Mouse (Mus musculus): ENCODE results near the gene Ambra1.

GRCm38 (mm10) chr2:91960459-91960858 is 230.5 kb downstream of the Ambra1 start:
- TF ChIP-seq POLR2A (IDR thresholded peaks at IDR 0.05; ENCODE audit: borderline replicate concordance, insufficient read depth, low read length) = no peak
- no peak for TF ChIP-seq CTCF (IDR thresholded peaks at IDR 0.05; ENCODE audit: borderline replicate concordance, insufficient read depth, low read depth, low read length)
